Mouse (Mus musculus) E14TG2a.4 (cell line): ENCODE measurements around the gene Nppb.

ENCODE experiments used
- CTCF ChIP-seq: conservative IDR thresholded peaks from 2 replicates; pipeline ENCODE4 v1.5.1; 2014; ENCODE audit warnings: low read length
- NANOG ChIP-seq: IDR thresholded peaks from 2 replicates; pipeline ENCODE4 v1.6.1; 2014; ENCODE audit warnings: borderline replicate concordance, low read length, mixed read lengths

DNA sequence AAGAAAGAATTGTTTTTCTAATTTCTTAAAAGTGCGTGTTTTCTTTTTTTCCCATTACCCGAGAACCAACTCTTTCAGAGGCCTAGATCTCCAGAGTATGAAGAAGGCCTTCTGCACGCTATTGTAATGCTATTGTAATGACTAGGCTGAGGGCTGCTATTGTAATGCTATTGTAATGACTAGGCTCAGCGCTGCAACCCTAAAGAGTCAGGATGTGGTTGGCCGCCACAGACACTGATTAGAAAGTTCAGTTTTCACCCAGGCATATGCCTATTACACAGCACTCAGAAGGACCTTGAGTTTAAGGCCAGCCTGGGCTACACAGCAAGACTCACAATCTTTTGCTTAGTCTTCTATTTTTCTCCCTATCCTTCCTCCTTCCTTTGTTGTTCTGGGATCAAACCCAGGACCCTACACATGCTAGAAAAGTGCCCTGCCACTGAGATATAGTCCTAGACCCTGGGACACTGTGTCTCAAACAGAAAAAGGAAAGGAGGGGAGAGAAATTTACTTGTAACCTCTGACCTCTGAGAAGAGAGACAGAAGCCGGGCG, 48.3 kb downstream of the Nppb start:
- TF ChIP-seq CTCF (no peak), NANOG (no peak)
